Mouse (Mus musculus) kidney, adult 2 months (tissue): ENCODE measurements around the gene Bhlha15. TPM values are rescaled to one million over a fixed set of nuclear protein-coding genes. Genes with fewer than 3 reads are reported as not detected.

Experiments
- DNase-seq: peaks from one replicate; pipeline ENCODE4 v3.0.0; 2021
- H3K27ac ChIP-seq: fragments of 200-500 bp; 2 replicates; pipeline ENCODE4 v1.5.1; 2012; ENCODE audit warnings: low read depth, low read length, control low read depth, inconsistent platforms; ENCODE audit not compliant: insufficient read depth
- H3K27me3 ChIP-seq: fragments of 200-500 bp; replicated peaks from 2 replicates; pipeline ENCODE4 v1.6.1; 2012; ENCODE audit warnings: mild to moderate bottlenecking, moderate library complexity, low read length, inconsistent platforms; ENCODE audit not compliant: control insufficient read depth, insufficient read depth
- H3K36me3 ChIP-seq: fragments of 200-500 bp; 2 replicates; pipeline ENCODE4 v1.6.1; 2012; ENCODE audit warnings: mild to moderate bottlenecking, moderate library complexity, low read length, inconsistent platforms; ENCODE audit not compliant: control insufficient read depth, insufficient read depth
- H3K4me1 ChIP-seq: fragments of 200-500 bp; 2 replicates; pipeline ENCODE4 v1.6.1; 2011; ENCODE audit warnings: low read length; ENCODE audit not compliant: control insufficient read depth, insufficient read depth
- H3K4me3 ChIP-seq: fragments of 200-500 bp; 2 replicates; pipeline ENCODE4 v1.5.1; 2011; ENCODE audit warnings: mild to moderate bottlenecking, low read depth, low read length, control low read depth; ENCODE audit not compliant: insufficient read depth
- CTCF ChIP-seq: fragments of 200-500 bp; conservative IDR thresholded peaks from 2 replicates; pipeline ENCODE4 v1.5.1; 2011; ENCODE audit warnings: low read depth, mild to moderate bottlenecking, control low read depth, low read length, moderate library complexity, mixed read lengths; ENCODE audit not compliant: insufficient read depth, insufficient read length
- POLR2A ChIP-seq: fragments of 200-500 bp; IDR thresholded peaks from one replicate; pipeline ENCODE4 v1.6.1; 2011; ENCODE audit warnings: low read depth, low read length, control low read depth
- WGBS: fragments of 180-500 bp; shearing (Covaris S2); methylation state at CpG from one replicate; pipeline ENCODE4 v1.1.7; 2018; 5-methylcytosine and 5-hydroxymethylcytosine counted together
- polyA plus RNA-seq: library from polyadenylated mRNA; depleted of rRNA; stranded (reverse); fragments of >200 nt; gene quantifications from 2 replicates; pipeline ENCODE4 v1.2.3, GENCODE M21; 2012

Gene Bhlha15
- polyA plus RNA-seq, 1 experiment, result 0.14 TPM

- DNase-seq, result no peak
- H3K4me1 ChIP-seq, result no peaks in the 10 kb centered on the region
- H3K36me3 ChIP-seq, result no peaks in the 10 kb centered on the region
- no peak overlapping the region for H3K27ac ChIP-seq
- H3K27me3 ChIP-seq, result no peaks in the 10 kb centered on the region
- 70% methylated on average over 23 of the region's 23 CpGs for WGBS
- no peak for TF ChIP-seq POLR2A
- no peak for TF ChIP-seq CTCF
- H3K4me3 ChIP-seq, result no peak overlapping the region
Observed at GRCm38 (mm10) chr5:144191026-144191425, 940 bp downstream of the Bhlha15 start.

- Histone ChIP-seq H3K4me3 (no peak overlapping the region), H3K27me3 (no peaks in the 10 kb centered on the region)
- WGBS, result 68% methylated on average over 6 of the region's 6 CpGs
Observed at GRCm38 (mm10) chr5:144192673-144193072, 2.6 kb downstream of the Bhlha15 start.

GRCm38 (mm10) chr5:144194416-144194815, 4.3 kb downstream of the Bhlha15 start:
- Histone ChIP-seq H3K36me3 (no peaks in the 10 kb centered on the region), H3K4me1 (no peaks in the 10 kb centered on the region), H3K27ac (no peak overlapping the region), H3K27me3 (no peaks in the 10 kb centered on the region), H3K4me3 (no peak overlapping the region)
- no peak for DNase-seq
- TF ChIP-seq POLR2A (no peak), CTCF (no peak)
- WGBS, result 81% methylated on average over 7 of the region's 7 CpGs

More at GRCm38 (mm10) chr5:144192673-144193072, 2.6 kb downstream of the Bhlha15 start:
- no peaks in the 10 kb centered on the region for H3K4me1 ChIP-seq
- no peaks in the 10 kb centered on the region for H3K36me3 ChIP-seq
- TF ChIP-seq CTCF, result no peak
- no peak for TF ChIP-seq POLR2A
- DNase-seq, result peak; percentile 32
- no peak overlapping the region for H3K27ac ChIP-seq

- Histone ChIP-seq H3K4me3 (no peak overlapping the region), H3K27ac (no peak overlapping the region), H3K36me3 (no peaks in the 10 kb centered on the region), H3K4me1 (no peaks in the 10 kb centered on the region), H3K27me3 (no peaks in the 10 kb centered on the region)
- 90% methylated on average over 8 of the region's 8 CpGs for WGBS
- DNase-seq, result no peak
- no peak for TF ChIP-seq CTCF
Observed at GRCm38 (mm10) chr5:144195567-144195966, 5.5 kb downstream of the Bhlha15 start.

GRCm38 (mm10) chr5:144200616-144201015, 10.5 kb downstream of the Bhlha15 start:
- no peaks in the 10 kb centered on the region for H3K4me1 ChIP-seq
- WGBS, result 62% methylated on average over 11 of the region's 11 CpGs
- TF ChIP-seq POLR2A (no peak), CTCF (no peak)
- no peak for DNase-seq
- no peak overlapping the region for H3K27ac ChIP-seq
- no peak overlapping the region for H3K4me3 ChIP-seq
- no peaks in the 10 kb centered on the region for H3K27me3 ChIP-seq
- H3K36me3 ChIP-seq, result no peaks in the 10 kb centered on the region

- Histone ChIP-seq H3K27me3 (no peaks in the 10 kb centered on the region), H3K27ac (no peak overlapping the region), H3K4me3 (no peak overlapping the region), H3K36me3 (no peaks in the 10 kb centered on the region), H3K4me1 (no peaks in the 10 kb centered on the region)
- no peak for TF ChIP-seq POLR2A
- peak; percentile 23; the same call in 1 of the 2 replicates for TF ChIP-seq CTCF
- 97% methylated on average over 6 of the region's 6 CpGs for WGBS
- DNase-seq, result no peak
Observed at GRCm38 (mm10) chr5:144202430-144202829, 12.3 kb downstream of the Bhlha15 start.

- Histone ChIP-seq H3K27ac (no peak overlapping the region), H3K4me3 (no peak overlapping the region), H3K36me3 (no peaks in the 10 kb centered on the region; the same call in 1 of the 2 replicates), H3K4me1 (no peaks in the 10 kb centered on the region), H3K27me3 (no peaks in the 10 kb centered on the region)
- DNase-seq, result no peak
- TF ChIP-seq CTCF (no peak), POLR2A (no peak)
- WGBS, result 92% methylated on average over 10 of the region's 10 CpGs
Observed at GRCm38 (mm10) chr5:144203398-144203959, 13.4 kb downstream of the Bhlha15 start.
